Mouse (Mus musculus) erythroblast, adult 5-6 weeks (primary cell): ENCODE measurements around the gene Dus1l. TPM values are rescaled to one million over a fixed set of nuclear protein-coding genes. Genes with fewer than 3 reads are reported as not detected.

Experiments
- ATAC-seq: replicated peaks from 2 replicates; pipeline ENCODE4 v1.8.0; 2016; ENCODE audit warnings: moderate number of reproducible peaks, mild to moderate bottlenecking, moderate TSS enrichment, inconsistent platforms; ENCODE audit not compliant: poor library complexity, low FRiP score, severe bottlenecking
- total RNA-seq, 2 experiments: library from RNA; stranded (forward) in 1 of 2; stranded (reverse) in 1 of 2; fragments of 150-400 nt in 1 of 2; fragments of 200-764, 138-1000 nt in 1 of 2; gene quantifications; 2 replicates each; pipeline versions ENCODE4 v1.2.3 to v1.2.4; 2015 to 2017; ENCODE audit warnings: low replicate concordance in 2 of 2

The Dus1l gene
- total RNA-seq, 2 experiments from 2014 or later = 6.4 to 12.5 TPM

DNA sequence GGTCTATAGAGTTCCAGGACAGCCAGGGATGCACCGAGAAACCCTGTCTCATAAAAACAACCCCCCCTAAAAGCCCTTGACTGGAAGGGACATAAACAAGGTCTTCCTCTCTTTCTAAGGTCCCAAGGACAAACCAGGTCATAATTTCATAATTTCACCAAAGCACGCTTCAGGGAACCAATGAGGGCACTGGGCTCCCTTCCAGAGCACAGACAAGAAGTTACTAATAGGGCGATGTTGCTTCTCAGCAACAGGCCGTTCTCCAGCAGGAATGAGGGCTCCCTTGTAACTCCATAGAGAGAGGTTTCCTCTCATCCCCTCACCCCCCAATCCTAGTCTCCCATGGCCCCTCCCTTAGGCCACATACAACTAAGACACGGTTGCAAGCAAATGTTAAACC, 55.2 kb downstream of the Dus1l start:
- ATAC-seq = no peak

Other genes with a start within 250 kb of the Dus1l start
- gene Mcrip1, start 246.7 kb downstream of the Dus1l start, total RNA-seq (2015; ENCODE audit: low replicate concordance) = 8.1 and 17.6 TPM in 2 replicates
- gene Mcrip1, start 246.7 kb downstream of the Dus1l start, total RNA-seq (2017; ENCODE audit: low replicate concordance) = 3.2 and 9.6 TPM in 2 replicates
- not detected in 2 replicates for gene Ppp1r27, start 245.3 kb downstream of the Dus1l start, total RNA-seq (2015; ENCODE audit: low replicate concordance)
- not detected in 2 replicates for gene Ppp1r27, start 245.3 kb downstream of the Dus1l start, total RNA-seq (2017; ENCODE audit: low replicate concordance)
- 108 and 148 TPM in 2 replicates for gene P4hb, start 223.2 kb downstream of the Dus1l start, total RNA-seq (2015; ENCODE audit: low replicate concordance)
- 136 and 145 TPM in 2 replicates for gene P4hb, start 223.2 kb downstream of the Dus1l start, total RNA-seq (2017; ENCODE audit: low replicate concordance)
- gene Arhgdia, start 214.8 kb downstream of the Dus1l start, total RNA-seq (2015; ENCODE audit: low replicate concordance) = 101 and 127 TPM in 2 replicates
- 35.7 and 38.1 TPM in 2 replicates for gene Arhgdia, start 214.8 kb downstream of the Dus1l start, total RNA-seq (2017; ENCODE audit: low replicate concordance)
- gene Alyref, start 198.0 kb downstream of the Dus1l start, total RNA-seq (2015; ENCODE audit: low replicate concordance) = 60.6 and 67.8 TPM in 2 replicates
- gene Alyref, start 198.0 kb downstream of the Dus1l start, total RNA-seq (2017; ENCODE audit: low replicate concordance) = 86.1 and 86.4 TPM in 2 replicates
- 15.0 and 16.9 TPM in 2 replicates for gene Anapc11, start 198.0 kb downstream of the Dus1l start, total RNA-seq (2015; ENCODE audit: low replicate concordance)
- 0.56 and 6.5 TPM in 2 replicates for gene Anapc11, start 198.0 kb downstream of the Dus1l start, total RNA-seq (2017; ENCODE audit: low replicate concordance)
- not detected in 2 replicates for gene Npb, start 187.9 kb downstream of the Dus1l start, total RNA-seq (2015; ENCODE audit: low replicate concordance)
- not detected in 2 replicates for gene Npb, start 187.9 kb downstream of the Dus1l start, total RNA-seq (2017; ENCODE audit: low replicate concordance)
- 7.7 and 20.7 TPM in 2 replicates for gene Pcyt2, start 178.5 kb downstream of the Dus1l start, total RNA-seq (2015; ENCODE audit: low replicate concordance)
- gene Pcyt2, start 178.5 kb downstream of the Dus1l start, total RNA-seq (2017; ENCODE audit: low replicate concordance) = 19.8 and 39.8 TPM in 2 replicates
- gene Sirt7, start 171.2 kb downstream of the Dus1l start, total RNA-seq (2015; ENCODE audit: low replicate concordance) = 21.9 and 26.1 TPM in 2 replicates
- gene Sirt7, start 171.2 kb downstream of the Dus1l start, total RNA-seq (2017; ENCODE audit: low replicate concordance) = 48.8 and 52.1 TPM in 2 replicates
- 65.3 and 78.0 TPM in 2 replicates for gene Mafg, start 162.8 kb downstream of the Dus1l start, total RNA-seq (2015; ENCODE audit: low replicate concordance)
- gene Mafg, start 162.8 kb downstream of the Dus1l start, total RNA-seq (2017; ENCODE audit: low replicate concordance) = 137 and 154 TPM in 2 replicates
- gene Pycr1, start 152.6 kb downstream of the Dus1l start, total RNA-seq (2015; ENCODE audit: low replicate concordance) = 2.3 TPM in 1 of 2 replicates, not detected in the other
- not detected in 2 replicates for gene Pycr1, start 152.6 kb downstream of the Dus1l start, total RNA-seq (2017; ENCODE audit: low replicate concordance)
- not detected in 2 replicates for gene Myadml2, start 148.2 kb downstream of the Dus1l start, total RNA-seq (2015; ENCODE audit: low replicate concordance)
- gene Myadml2, start 148.2 kb downstream of the Dus1l start, total RNA-seq (2017; ENCODE audit: low replicate concordance) = not detected in 2 replicates
- not detected in 2 replicates for gene Notum, start 135.2 kb downstream of the Dus1l start, total RNA-seq (2015; ENCODE audit: low replicate concordance)
- not detected in 2 replicates for gene Notum, start 135.2 kb downstream of the Dus1l start, total RNA-seq (2017; ENCODE audit: low replicate concordance)
- 16.7 and 17.6 TPM in 2 replicates for gene Aspscr1, start 123.4 kb downstream of the Dus1l start, total RNA-seq (2015; ENCODE audit: low replicate concordance)
- gene Aspscr1, start 123.4 kb downstream of the Dus1l start, total RNA-seq (2017; ENCODE audit: low replicate concordance) = 10.7 and 15.9 TPM in 2 replicates
- 24.5 and 59.8 TPM in 2 replicates for gene Cenpx, start 82.7 kb downstream of the Dus1l start, total RNA-seq (2015; ENCODE audit: low replicate concordance)
- 2.2 and 10.8 TPM in 2 replicates for gene Cenpx, start 82.7 kb downstream of the Dus1l start, total RNA-seq (2017; ENCODE audit: low replicate concordance)
- 1.5 and 2.3 TPM in 2 replicates for gene Lrrc45, start 82.5 kb downstream of the Dus1l start, total RNA-seq (2015; ENCODE audit: low replicate concordance)
- 3.7 and 7.0 TPM in 2 replicates for gene Lrrc45, start 82.5 kb downstream of the Dus1l start, total RNA-seq (2017; ENCODE audit: low replicate concordance)
- 3.3 TPM in 1 of 2 replicates, not detected in the other for gene Rac3, start 74.9 kb downstream of the Dus1l start, total RNA-seq (2015; ENCODE audit: low replicate concordance)
- gene Rac3, start 74.9 kb downstream of the Dus1l start, total RNA-seq (2017; ENCODE audit: low replicate concordance) = not detected in 2 replicates
- 6.1 and 6.5 TPM in 2 replicates for gene Dcxr, start 69.1 kb downstream of the Dus1l start, total RNA-seq (2015; ENCODE audit: low replicate concordance)
- gene Dcxr, start 69.1 kb downstream of the Dus1l start, total RNA-seq (2017; ENCODE audit: low replicate concordance) = 1.9 and 3.1 TPM in 2 replicates
- 9.0 TPM in 1 of 2 replicates, not detected in the other for gene Cbr2, start 64.3 kb downstream of the Dus1l start, total RNA-seq (2015; ENCODE audit: low replicate concordance)
- gene Cbr2, start 64.3 kb downstream of the Dus1l start, total RNA-seq (2017; ENCODE audit: low replicate concordance) = not detected in 2 replicates
- 7.1 and 52.7 TPM in 2 replicates for gene Hmga1b, start 33.6 kb downstream of the Dus1l start, total RNA-seq (2015; ENCODE audit: low replicate concordance)
- 0.77 and 7.7 TPM in 2 replicates for gene Hmga1b, start 33.6 kb downstream of the Dus1l start, total RNA-seq (2017; ENCODE audit: low replicate concordance)
- 0.58 and 5.0 TPM in 2 replicates for gene Rfng, start 12.2 kb downstream of the Dus1l start, total RNA-seq (2015; ENCODE audit: low replicate concordance)
- 0.60 and 1.3 TPM in 2 replicates for gene Rfng, start 12.2 kb downstream of the Dus1l start, total RNA-seq (2017; ENCODE audit: low replicate concordance)
- 22.8 and 28.4 TPM in 2 replicates for gene Gps1, start 12.1 kb downstream of the Dus1l start, total RNA-seq (2015; ENCODE audit: low replicate concordance)
- gene Gps1, start 12.1 kb downstream of the Dus1l start, total RNA-seq (2017; ENCODE audit: low replicate concordance) = 16.2 and 18.1 TPM in 2 replicates
- gene Fasn, start 28.1 kb upstream of the Dus1l start, total RNA-seq (2015; ENCODE audit: low replicate concordance) = 6.5 and 7.9 TPM in 2 replicates
- gene Fasn, start 28.1 kb upstream of the Dus1l start, total RNA-seq (2017; ENCODE audit: low replicate concordance) = 2.6 TPM in 2 replicates
- 2.3 and 5.2 TPM in 2 replicates for gene Ccdc57, start 136.5 kb upstream of the Dus1l start, total RNA-seq (2015; ENCODE audit: low replicate concordance)
- gene Ccdc57, start 136.5 kb upstream of the Dus1l start, total RNA-seq (2017; ENCODE audit: low replicate concordance) = 4.4 and 6.0 TPM in 2 replicates
- gene Slc16a3, start 152.1 kb upstream of the Dus1l start, total RNA-seq (2015; ENCODE audit: low replicate concordance) = 5.2 and 11.7 TPM in 2 replicates
- 5.6 and 7.1 TPM in 2 replicates for gene Slc16a3, start 152.1 kb upstream of the Dus1l start, total RNA-seq (2017; ENCODE audit: low replicate concordance)
- gene Csnk1d, start 194.9 kb upstream of the Dus1l start, total RNA-seq (2015; ENCODE audit: low replicate concordance) = 70.3 and 83.2 TPM in 2 replicates
- 121 and 148 TPM in 2 replicates for gene Csnk1d, start 194.9 kb upstream of the Dus1l start, total RNA-seq (2017; ENCODE audit: low replicate concordance)
- gene Cd7, start 243.0 kb upstream of the Dus1l start, total RNA-seq (2015; ENCODE audit: low replicate concordance) = 5.9 TPM in 1 of 2 replicates, not detected in the other
- gene Cd7, start 243.0 kb upstream of the Dus1l start, total RNA-seq (2017; ENCODE audit: low replicate concordance) = 4.8 TPM in 1 of 2 replicates, not detected in the other